Mouse (Mus musculus): ENCODE results near the gene Cntn4. TPM values are rescaled to one million over a fixed set of nuclear protein-coding genes. Genes with fewer than 3 reads are reported as not detected.
A peak's percentile ranks its signal among the peaks of the same experiment; 100 is the strongest.

Gene Cntn4
- 19.2 and 23.9 TPM in 2 replicates for polyA plus RNA-seq (2012; rRNA removed)

DNA sequence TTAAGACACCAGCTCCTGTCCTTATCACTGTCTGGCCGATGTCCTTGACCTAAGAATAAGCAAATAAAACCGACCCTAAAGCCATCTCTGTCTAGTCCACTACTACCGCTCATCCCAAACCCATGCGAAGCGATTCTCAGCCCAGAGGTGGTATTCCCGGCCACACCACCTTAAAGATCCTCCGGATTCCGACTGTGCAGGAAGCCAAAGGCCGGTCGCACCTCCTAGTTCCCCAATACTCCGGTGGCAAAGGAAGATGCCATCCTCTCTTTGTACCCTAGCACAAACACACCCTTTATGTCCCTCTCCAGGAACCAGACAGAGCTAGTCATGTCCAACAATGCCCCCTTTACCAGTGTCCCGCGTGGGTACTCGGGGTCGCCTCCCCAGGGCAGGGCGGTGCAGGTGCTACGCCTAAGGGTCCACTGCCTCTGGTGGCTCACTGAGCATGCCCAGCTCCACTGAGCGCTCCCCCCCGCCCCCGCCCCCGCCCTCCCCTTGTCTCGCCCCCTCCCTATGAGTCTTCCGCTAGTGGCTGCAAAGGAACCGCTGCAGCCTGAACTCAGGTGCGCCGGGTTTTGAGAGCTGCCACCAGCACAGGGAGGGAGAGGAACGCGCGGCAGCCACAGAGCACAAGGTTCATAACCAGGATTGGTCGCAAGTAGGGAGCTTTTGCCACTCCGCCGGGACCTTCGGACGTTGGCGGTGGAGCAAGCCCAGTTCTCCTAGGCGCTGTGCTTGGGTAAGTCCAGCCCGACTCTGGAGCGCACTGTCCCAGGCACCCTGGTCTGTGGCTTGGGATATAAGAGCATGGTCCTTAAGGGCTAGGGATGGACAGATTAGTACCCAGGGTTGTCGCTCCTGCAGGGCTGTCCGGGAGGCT is at the start of gene Cntn4:
TSS of gene Cntn4 (plus strand) at position 512 of the 883 bp plus-strand sequence.
- peak; percentile 59 to 77 for DNase-seq (ENCODE audit: extremely low spot score in 1 of 2, low spot score in 1 of 2)

DNA sequence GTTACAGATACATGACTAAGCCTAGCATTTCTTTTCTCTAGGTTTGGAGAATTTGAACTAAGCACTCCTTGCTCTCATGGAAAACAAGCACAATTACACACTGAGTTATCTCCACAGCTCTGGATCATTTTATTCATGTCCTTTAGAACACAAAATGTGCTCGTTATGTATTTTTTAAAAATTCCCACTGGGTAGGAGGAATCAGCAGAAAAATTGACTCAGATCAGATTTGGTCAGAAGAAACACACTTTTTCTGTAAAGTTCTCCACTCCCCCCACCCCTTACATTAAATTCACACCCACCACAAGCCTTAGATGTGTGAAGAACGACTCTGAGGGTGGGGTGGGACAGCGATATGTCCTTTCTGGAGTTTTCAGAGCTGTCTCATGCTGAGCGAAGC is 3.2 kb upstream of the Cntn4 start:
- DNase-seq (ENCODE audit: extremely low spot score in 1 of 2, low spot score in 1 of 2): no peak

DNA sequence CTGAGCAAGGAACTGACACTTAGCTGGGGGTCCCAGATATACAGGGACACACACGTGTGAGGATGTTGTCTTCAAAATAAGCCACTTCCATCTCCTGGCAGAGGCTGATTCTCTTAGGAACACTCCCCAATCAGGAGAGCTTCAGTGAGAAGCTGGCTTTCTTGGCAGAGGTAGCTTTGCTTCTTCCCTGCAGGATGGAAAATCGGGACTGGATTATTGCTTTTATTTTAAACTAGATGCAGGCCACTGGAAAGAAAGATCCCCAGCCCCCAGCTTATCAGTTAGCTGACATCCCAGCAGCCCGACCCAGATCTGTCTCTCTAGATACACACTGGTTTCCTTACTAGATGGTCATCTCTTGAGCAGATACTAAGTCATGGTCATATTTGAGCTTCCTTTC is 2.4 kb upstream of the Cntn4 start:
- peak in 1 of 2 experiments; percentile 64 for DNase-seq (ENCODE audit: extremely low spot score in 1 of 2, low spot score in 1 of 2)

DNA sequence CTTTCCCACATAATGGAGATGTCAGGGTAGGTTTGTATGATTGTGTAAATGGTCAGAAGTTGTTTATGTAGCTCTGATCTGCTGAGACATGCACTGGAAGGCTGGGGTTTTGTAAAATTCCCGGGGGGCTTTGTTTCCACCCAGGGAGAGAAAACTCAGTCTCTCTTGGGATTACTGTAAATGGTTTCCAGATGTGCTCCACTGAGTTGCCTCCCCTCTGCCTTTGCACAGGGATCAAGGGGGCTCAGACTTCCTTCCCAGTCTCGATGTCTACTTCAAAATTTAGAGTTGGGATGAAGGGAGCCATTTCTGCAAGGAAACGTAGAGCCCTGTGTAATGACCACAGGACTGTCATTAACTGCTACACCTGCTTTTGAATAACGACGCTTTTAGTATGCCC is 823 bp upstream of the Cntn4 start:
- DNase-seq (ENCODE audit: extremely low spot score in 1 of 2, low spot score in 1 of 2): no peak

DNA sequence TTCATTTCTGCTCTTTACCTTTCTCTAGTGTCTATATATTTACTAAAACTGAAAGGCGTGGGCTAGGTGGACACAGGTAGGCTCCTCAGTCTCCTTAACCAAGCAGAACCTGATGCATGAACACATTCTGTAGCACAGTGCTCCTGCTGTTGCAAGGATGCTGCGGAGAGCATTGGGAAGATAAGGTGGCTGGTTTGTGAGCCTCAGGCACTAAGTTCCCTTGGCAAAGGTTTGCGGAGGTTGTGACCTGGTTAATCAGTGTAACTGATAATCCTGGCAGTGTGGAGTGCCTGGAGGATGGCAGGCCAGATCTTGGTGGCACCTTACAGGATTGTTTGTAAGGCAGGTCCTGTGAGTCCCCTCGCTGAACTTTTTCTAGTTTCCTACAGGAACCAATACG is 1.3 kb downstream of the Cntn4 start:
- peak in 1 of 2 experiments; percentile 31 for DNase-seq (ENCODE audit: extremely low spot score in 1 of 2, low spot score in 1 of 2)

DNA sequence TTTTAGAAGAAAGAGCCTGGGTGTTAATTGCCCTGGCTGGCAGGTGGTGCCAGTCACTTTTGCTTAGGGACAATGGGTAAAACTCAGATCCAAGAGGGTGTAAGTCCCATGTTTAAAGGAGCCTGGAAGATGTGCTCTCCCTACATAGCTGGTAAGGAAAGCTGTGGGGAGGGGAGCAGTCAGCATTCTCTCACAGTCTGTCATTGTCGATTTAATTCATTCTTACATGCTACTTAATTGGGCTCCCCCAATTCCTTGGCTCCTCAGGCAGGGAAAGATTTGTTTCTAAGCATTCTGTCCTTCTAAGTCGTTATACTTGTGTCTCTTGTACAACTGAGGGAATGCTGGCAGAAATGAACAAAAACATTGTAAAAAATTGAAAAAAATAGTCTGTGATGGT is 4.0 kb downstream of the Cntn4 start:
- no peak for DNase-seq (ENCODE audit: extremely low spot score in 1 of 2, low spot score in 1 of 2)

DNA sequence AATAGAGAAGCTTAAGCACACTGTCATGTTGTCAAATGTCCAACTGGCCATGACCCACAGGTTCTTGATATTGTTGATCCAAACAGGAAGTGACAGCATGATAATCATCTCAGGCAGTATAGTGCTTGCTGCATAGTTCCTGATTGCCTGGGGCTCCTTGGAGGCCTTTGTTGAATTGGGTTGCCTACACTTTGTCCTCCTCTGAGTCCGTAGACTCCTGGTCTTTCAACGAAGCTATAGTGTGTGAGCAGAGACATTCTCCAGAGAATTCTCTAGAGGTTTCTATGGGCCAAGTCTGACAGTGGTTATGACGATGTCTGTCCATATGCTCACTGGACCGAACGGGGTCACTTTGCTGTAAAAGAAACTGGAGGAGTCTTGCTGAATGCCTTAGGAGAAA is 5.8 kb downstream of the Cntn4 start:
- DNase-seq (ENCODE audit: extremely low spot score in 1 of 2, low spot score in 1 of 2): no peak

DNA sequence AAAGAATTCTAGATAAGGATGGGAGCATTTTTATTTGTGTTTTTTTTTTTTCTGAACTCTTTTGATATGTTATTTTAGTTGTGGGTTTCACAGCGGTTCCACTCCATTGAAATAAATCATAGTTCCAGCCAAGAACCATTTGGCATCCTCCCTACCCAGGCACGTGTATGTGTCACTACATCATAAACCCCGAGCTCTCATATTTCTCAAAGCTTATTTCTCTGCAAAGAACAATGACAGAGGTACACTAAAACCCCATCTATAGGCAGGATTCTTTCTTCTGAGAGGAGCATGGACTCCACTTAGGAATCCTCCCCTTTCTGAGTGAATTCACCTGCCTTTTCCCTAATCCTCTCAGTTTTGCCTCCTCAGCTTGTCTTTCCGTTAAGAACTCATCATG is 6.7 kb downstream of the Cntn4 start:
- no peak for DNase-seq (ENCODE audit: extremely low spot score in 1 of 2, low spot score in 1 of 2)

DNA sequence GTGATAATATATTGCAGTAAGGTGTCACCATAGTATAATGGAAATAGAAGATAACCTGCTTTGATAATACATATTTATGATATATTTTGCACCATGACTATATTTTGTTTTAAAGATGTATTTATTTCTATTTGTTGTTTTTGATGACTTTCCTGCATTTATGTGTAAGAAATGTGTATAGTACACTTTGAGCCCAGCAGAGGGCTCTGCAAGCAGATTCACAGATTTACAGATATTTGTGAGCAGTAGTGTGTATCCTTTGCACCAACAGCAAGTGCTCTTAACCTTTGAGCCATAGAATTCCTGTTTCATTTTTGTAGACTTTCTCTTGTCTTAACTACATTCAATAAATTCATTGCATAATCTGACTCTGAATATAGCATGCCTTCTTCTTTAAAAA is 10.7 kb downstream of the Cntn4 start:
- DNase-seq (ENCODE audit: extremely low spot score in 1 of 2, low spot score in 1 of 2): no peak

DNA sequence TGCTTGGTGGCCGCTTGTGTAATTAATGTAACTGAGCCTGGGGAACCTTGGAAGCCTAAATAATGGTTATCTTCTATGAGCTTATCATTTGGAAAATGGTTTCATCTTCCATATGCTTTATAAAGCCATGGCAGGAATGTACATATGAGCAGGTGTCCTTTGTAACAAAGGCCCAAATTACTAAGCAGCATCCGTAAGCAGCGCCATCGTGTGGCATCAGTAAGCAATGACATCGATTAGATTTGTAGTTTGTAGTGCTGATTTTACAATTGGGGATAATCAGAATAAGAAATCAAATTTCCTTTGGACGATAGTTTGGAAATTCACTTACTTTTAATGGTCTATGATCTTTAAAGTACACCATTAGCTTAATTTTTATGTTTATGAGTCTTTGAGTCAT is 64.6 kb downstream of the Cntn4 start:
- peak in 1 of 2 experiments; percentile 29 for DNase-seq (ENCODE audit: extremely low spot score in 1 of 2, low spot score in 1 of 2)

DNA sequence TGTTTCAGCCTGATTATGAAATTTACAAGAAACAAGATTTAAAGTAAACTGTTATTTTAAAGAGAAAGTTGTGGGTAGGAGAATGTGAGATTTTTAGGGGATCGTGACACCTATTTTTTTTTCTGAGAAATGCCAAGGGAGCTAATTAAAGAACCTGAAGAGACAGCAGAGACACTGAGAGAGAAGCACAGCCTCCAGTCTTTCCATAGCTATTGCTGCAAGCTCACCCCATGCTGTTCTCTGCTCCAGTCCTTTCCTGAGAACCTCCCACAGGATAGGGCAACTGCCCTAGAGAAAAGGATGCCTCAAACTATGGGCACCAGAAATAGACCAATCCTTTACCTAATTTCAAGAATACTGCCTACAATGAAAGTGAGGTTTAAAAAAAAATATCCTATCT is 103.2 kb downstream of the Cntn4 start:
- peak; percentile 27 to 38 for DNase-seq (ENCODE audit: extremely low spot score in 1 of 2, low spot score in 1 of 2)

DNA sequence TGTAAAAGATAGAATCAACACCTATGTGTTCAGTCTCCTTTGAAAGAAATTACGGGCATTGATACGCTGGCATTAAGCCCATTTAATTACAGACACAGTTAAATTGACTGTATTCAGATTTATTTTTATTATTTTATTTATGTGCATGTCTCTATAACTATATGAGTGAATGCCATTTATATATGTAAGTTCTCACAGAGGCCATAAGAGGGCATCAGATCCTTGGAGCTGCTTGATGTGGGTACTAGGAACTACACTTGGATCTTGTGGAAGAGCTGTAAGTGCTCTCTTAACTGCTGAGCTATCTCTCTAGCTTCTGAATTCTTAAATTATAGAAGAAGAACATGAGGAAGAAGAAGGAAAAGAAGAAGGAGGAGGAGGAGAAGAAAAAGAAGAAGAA is 111.0 kb downstream of the Cntn4 start:
- no peak for DNase-seq (ENCODE audit: extremely low spot score in 1 of 2, low spot score in 1 of 2)

DNA sequence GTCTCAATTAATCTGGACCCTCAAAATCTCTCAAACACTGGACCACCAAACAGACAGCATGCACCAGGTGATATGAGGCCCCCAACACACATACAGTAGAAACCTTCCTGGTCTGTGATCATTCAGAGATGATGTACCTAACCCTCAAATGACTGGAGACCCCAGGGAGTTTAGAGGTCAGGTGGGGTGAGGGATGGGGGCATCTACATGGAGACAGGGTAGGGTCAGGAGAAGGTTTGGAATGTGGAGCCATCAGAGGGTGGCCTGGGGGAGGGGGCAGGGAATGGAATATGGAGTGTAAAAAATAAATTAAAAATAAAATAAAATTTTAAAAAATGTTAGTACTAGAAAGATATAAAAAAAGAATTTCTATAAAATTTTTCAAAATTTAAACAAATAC is 157.6 kb downstream of the Cntn4 start:
- DNase-seq (ENCODE audit: extremely low spot score in 1 of 2, low spot score in 1 of 2): no peak

DNA sequence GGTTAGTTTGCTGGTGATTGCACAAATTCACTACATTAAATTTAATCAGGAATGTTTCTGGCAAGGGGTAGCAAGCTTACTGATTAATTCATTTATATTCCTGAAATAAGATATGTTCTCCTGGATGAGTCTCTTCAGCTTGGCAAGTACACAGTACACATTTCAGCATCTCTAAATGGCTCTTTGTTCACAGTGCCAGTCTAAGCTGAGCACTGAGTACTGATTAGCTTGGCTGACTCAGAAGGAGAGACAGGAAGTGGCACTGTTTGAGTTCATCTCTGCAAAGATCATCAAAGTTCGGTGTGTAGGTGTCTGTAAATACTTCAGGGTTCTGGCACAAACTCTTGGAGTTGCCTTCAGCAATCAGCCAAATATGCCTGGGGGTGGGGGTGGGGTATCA is 169.8 kb downstream of the Cntn4 start:
- peak; percentile 28 to 51 for DNase-seq (ENCODE audit: extremely low spot score in 1 of 2, low spot score in 1 of 2)

DNA sequence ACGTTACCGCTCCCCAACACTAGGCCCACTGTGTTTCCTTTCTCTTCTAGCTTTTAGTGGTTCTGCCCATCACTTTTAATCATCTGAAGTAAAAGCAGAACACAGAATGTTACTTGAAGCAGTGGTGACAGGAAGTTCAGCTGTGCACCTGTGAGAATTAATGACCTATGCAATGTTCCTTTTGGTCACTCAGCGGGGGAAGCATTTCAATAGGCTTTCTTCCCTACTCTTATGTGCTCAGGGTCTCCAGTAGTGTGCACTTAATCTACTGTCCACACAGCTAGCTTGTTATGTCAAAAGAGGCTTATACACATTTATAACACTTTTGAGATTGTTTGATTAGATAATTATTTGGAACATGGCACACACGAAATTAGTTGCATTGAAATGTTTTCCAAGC is 215.4 kb downstream of the Cntn4 start:
- DNase-seq (ENCODE audit: extremely low spot score in 1 of 2, low spot score in 1 of 2): no peak

DNA sequence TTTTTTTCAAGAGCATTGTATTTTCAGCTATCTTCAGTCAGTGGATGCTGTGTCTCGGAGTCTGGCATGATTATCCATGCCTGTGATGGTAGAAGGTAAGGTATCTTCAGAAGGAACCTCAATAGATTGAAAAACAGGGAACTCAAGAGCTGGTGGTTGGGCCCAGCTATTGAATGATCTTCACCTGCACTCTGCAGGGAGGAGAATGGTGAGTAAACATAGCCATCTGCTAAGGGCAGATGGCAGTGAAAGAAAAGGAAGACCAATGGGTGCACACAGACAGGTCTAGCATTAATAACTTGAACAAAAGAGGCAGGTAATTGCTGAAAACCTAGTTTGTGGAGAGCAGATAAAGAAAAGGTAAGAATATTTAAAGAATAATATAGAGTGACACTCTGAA is 261.0 kb downstream of the Cntn4 start:
- no peak for DNase-seq (ENCODE audit: extremely low spot score in 1 of 2, low spot score in 1 of 2)

DNA sequence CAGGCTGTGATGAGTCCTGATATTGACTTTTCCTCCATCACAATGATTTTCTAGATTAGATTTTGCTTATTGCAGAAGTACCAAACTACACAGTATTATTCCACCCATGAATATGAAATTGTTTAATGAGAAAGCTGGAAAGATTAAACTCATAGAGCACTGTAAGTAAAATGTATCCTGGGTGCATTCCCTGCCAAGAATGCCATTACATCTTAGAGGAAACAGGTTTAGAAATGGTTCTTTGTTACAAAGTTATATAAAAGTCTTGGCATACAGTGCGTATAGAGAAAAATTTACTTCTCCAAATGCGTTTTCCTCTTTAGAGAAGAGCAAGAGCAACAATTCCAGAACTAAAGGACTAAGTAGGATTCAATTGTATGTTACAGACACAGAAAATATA is 261.8 kb downstream of the Cntn4 start:
- peak in 1 of 2 experiments; percentile 11 for DNase-seq (ENCODE audit: extremely low spot score in 1 of 2, low spot score in 1 of 2)

DNA sequence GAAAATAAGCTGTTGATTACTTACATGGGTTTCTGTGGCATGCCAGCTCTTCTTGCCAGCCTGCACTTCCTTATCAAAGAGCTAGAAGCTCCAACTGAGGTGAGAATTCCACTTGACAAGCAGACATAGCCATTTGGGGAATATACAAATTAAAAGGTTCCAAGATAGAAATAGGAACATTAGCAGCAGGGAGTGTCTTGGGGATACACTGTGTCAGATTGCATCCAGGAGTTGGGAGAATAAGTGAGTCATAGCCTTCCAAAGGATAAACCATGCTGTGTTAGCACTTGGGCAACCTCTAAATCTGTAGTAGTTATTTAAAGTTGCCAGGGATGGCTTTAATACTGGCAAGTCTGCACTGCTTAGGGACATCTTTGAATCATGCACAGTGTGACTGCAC is 263.1 kb downstream of the Cntn4 start:
- peak; percentile 43 to 58 for DNase-seq (ENCODE audit: extremely low spot score in 1 of 2, low spot score in 1 of 2)

DNA sequence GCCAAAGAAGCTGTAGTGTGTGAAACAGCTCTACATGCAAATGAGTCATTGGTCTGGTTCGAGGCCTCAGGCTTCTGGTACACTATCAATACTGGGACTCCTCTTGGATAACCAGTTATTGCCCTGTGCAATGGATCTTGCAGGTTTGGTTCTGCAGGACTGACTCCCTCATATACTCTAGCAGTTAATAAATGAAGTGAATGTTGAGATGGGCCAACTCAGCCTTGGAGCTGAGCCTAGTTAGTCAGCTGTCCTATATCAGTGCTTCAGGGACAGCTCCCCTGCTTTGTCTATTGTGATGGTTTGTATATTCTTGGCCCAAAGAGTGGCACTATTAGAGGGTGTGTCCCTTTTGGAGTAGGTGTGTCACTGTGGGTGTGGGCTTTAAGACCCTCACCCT is 314.0 kb downstream of the Cntn4 start:
- DNase-seq (ENCODE audit: extremely low spot score in 1 of 2, low spot score in 1 of 2): no peak

DNA sequence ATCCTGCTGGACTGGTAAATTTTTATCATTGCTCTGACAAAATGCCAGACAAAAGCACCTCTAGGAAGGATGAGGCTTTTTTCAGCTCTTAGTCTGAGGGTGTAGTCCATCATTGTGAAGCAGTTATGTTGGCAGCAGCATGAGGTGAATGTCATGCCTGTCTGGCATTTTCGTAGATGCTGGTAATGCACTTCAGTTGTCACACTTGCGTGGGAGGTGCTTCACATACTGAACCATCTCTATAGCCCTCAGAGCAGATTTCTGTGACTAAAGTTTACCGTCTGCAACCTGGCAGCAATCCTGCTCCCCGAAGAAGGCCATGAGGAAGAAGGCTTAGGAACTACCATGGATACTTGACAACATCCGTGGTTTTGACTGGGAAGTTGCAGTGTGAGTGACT is 335.6 kb downstream of the Cntn4 start:
- DNase-seq (ENCODE audit: extremely low spot score in 1 of 2, low spot score in 1 of 2): peak; percentile 33 to 53

DNA sequence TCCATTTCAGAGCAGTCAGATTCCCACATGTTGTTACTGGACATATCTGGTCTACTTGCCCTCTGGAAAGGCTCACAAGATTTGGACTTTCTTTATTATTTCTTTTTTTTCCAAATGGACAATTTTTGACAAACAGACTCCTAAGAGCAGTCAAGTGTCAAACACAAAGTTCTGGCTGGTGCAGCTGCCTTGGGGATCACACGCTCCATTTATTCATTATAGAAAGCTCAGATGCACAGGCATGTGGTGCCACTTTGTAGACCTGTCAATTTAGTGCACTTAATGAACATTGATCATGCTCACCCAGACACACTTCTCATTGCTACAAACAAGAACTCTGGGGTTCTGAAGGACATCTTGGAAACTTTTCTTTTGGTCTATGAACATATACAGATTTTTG is 337.7 kb downstream of the Cntn4 start:
- DNase-seq (ENCODE audit: extremely low spot score in 1 of 2, low spot score in 1 of 2): no peak

DNA sequence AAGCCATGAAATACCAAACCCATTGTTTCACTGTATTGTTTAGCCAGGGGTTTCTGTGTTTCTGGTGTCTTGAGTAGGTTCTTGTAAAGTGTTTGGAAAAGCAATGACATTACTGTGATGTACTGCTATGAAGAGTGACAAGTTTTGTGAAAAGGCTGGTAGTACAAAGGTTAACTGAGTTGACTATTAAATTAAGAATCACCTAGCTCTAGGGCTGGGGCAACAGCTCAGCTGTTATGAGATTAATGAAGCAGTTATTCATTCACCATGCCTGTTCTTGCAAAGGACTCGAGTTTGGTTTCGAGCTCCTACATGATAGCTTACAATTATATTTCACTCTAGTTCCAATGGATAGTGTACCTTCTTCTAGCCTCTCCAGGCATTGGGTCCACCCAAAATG is 371.4 kb downstream of the Cntn4 start:
- DNase-seq (ENCODE audit: extremely low spot score in 1 of 2, low spot score in 1 of 2): no peak

DNA sequence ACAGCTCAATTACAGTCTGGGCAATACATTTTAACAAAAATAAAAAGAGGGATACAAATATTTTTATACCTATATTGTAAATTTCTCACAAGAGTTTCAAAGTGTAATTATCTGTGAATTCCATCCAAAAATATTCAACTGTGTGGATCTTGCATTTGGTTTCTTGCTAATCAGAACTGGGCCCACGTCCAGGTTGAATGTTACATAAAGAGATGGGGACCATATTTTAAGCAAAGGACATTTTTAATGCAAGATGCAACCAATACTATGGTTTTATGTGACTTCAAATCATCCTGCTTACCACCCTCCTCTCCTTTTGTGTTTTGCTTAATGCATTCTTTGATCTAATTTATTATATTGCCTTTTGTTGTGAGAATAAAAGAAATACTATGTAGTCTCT is 378.7 kb downstream of the Cntn4 start:
- peak in 1 of 2 experiments; percentile 60 for DNase-seq (ENCODE audit: extremely low spot score in 1 of 2, low spot score in 1 of 2)
